Mouse (Mus musculus): Measurements from ENCODE around the gene Gsdma2.
"Not testable (repeated sequence)": the region's sequence is repeated elsewhere in the genome, so short reads cannot be mapped to it uniquely, and the experiment has no call there.

Gsdma2 gene

GRCm38 (mm10) chr11:98664091-98664490, 17.5 kb downstream of the Gsdma2 start, which contains the start of gene Gsdma:
TSS of gene Gsdma (plus strand) at chr11:98664351.
- in situ Hi-C loops (cut with MboI; ENCODE audit: low sequenced_read_pairs) = no loop called here

- in situ Hi-C loops (cut with MboI; ENCODE audit: low sequenced_read_pairs) = no loop called here
These were observed 22.4 kb downstream of the Gsdma2 start for GRCm38 (mm10) chr11:98668984-98669383.

- in situ Hi-C loops (cut with MboI; ENCODE audit: low sequenced_read_pairs) = no loop called here
These were observed 24.8 kb downstream of the Gsdma2 start for GRCm38 (mm10) chr11:98671284-98671815.

GRCm38 (mm10) chr11:98671857-98672256, 25.3 kb downstream of the Gsdma2 start:
- in situ Hi-C loops (cut with MboI; ENCODE audit: low sequenced_read_pairs) = no loop called here

GRCm38 (mm10) chr11:98672482-98672881, 25.9 kb downstream of the Gsdma2 start:
- in situ Hi-C loops (cut with MboI; ENCODE audit: low sequenced_read_pairs) = no loop called here

GRCm38 (mm10) chr11:98673136-98673535, 26.6 kb downstream of the Gsdma2 start:
- in situ Hi-C loops (cut with MboI; ENCODE audit: low sequenced_read_pairs) = not testable (repeated sequence)

GRCm38 (mm10) chr11:98675829-98676363, 29.3 kb downstream of the Gsdma2 start:
- in situ Hi-C loops (cut with MboI; ENCODE audit: low sequenced_read_pairs) = no loop called here

GRCm38 (mm10) chr11:98680023-98680422, 33.5 kb downstream of the Gsdma2 start:
- in situ Hi-C loops (cut with MboI; ENCODE audit: low sequenced_read_pairs) = no loop called here

GRCm38 (mm10) chr11:98680595-98680994, 34.0 kb downstream of the Gsdma2 start:
- in situ Hi-C loops (cut with MboI; ENCODE audit: low sequenced_read_pairs) = not testable (repeated sequence)

GRCm38 (mm10) chr11:98681186-98681585, 34.6 kb downstream of the Gsdma2 start:
- in situ Hi-C loops (cut with MboI; ENCODE audit: low sequenced_read_pairs) = no loop called here

- in situ Hi-C loops (cut with MboI; ENCODE audit: low sequenced_read_pairs) = no loop called here
These were observed 35.5 kb downstream of the Gsdma2 start, which contains the start of gene Psmd3 for GRCm38 (mm10) chr11:98681786-98682745. TSS of gene Psmd3 (plus strand) at chr11:98682554.

- in situ Hi-C loops (cut with MboI; ENCODE audit: low sequenced_read_pairs) = no loop called here
These were observed 36.3 kb downstream of the Gsdma2 start for GRCm38 (mm10) chr11:98682811-98683210.

- in situ Hi-C loops (cut with MboI; ENCODE audit: low sequenced_read_pairs) = no loop called here
These were observed 39.1 kb downstream of the Gsdma2 start for GRCm38 (mm10) chr11:98685642-98686041.

- in situ Hi-C loops (cut with MboI; ENCODE audit: low sequenced_read_pairs) = no loop called here
These were observed 40.4 kb downstream of the Gsdma2 start for GRCm38 (mm10) chr11:98686976-98687375.

GRCm38 (mm10) chr11:98688009-98688408, 41.5 kb downstream of the Gsdma2 start:
- in situ Hi-C loops (cut with MboI; ENCODE audit: low sequenced_read_pairs) = no loop called here

GRCm38 (mm10) chr11:98693201-98693600, 46.6 kb downstream of the Gsdma2 start:
- in situ Hi-C loops (cut with MboI; ENCODE audit: low sequenced_read_pairs) = no loop called here

GRCm38 (mm10) chr11:98693746-98694145, 47.2 kb downstream of the Gsdma2 start:
- in situ Hi-C loops (cut with MboI; ENCODE audit: low sequenced_read_pairs) = no loop called here

- in situ Hi-C loops (cut with MboI; ENCODE audit: low sequenced_read_pairs) = no loop called here
These were observed 47.7 kb downstream of the Gsdma2 start for GRCm38 (mm10) chr11:98694301-98694700.

GRCm38 (mm10) chr11:98695408-98695807, 48.8 kb downstream of the Gsdma2 start:
- in situ Hi-C loops (cut with MboI; ENCODE audit: low sequenced_read_pairs) = no loop called here

GRCm38 (mm10) chr11:98696454-98697216, 50.1 kb downstream of the Gsdma2 start:
- in situ Hi-C loops (cut with MboI; ENCODE audit: low sequenced_read_pairs) = no loop called here

- in situ Hi-C loops (cut with MboI; ENCODE audit: low sequenced_read_pairs) = no loop called here
These were observed 50.7 kb downstream of the Gsdma2 start for GRCm38 (mm10) chr11:98697225-98697624.
